Mouse (Mus musculus) heart, embryonic 14.5 days (tissue): ENCODE results near the gene Cep95. TPM values are rescaled to one million over a fixed set of nuclear protein-coding genes. Genes with fewer than 3 reads are reported as not detected.

ENCODE experiments used
- ATAC-seq: fragments of 200-750 bp; cut with Nextera tagmentation; 2 replicates; pipeline ENCODE4 v1.8.0; 2017; ENCODE audit warnings: low read depth, moderate TSS enrichment; ENCODE audit not compliant: insufficient number of reproducible peaks, insufficient read depth, low FRiP score
- H3K27ac ChIP-seq, 2 experiments: fragments of 200-500 bp in 1 of 2; fragments of 300-500 bp in 1 of 2; sonication (generic) in 1 of 2; replicated peaks in 1 of 2; 2 replicates each; pipeline ENCODE4 v1.5.1; 2012 to 2014; ENCODE audit warnings: low read depth in 2 of 2, low read length in 2 of 2, control low read depth in 1 of 2, mild to moderate bottlenecking in 1 of 2, mixed read lengths in 1 of 2; ENCODE audit not compliant: control insufficient read depth in 1 of 2, insufficient read depth in 1 of 2
- H3K27me3 ChIP-seq: fragments of 300-500 bp; sonication (generic); 2 replicates; pipeline ENCODE4 v1.6.1; 2014; ENCODE audit warnings: mild to moderate bottlenecking, low read length, control low read depth; ENCODE audit not compliant: control insufficient read depth, insufficient read depth
- H3K36me3 ChIP-seq: fragments of 300-500 bp; sonication (generic); 2 replicates; pipeline ENCODE4 v1.6.1; 2014; ENCODE audit warnings: mild to moderate bottlenecking, control low read depth, low read length, mixed read lengths; ENCODE audit not compliant: control insufficient read depth, insufficient read depth
- H3K4me1 ChIP-seq, 2 experiments: fragments of 200-500 bp in 1 of 2; fragments of 300-500 bp in 1 of 2; sonication (generic) in 1 of 2; 2 replicates each; pipeline ENCODE4 v1.6.1; 2012 to 2014; ENCODE audit warnings: low read length in 2 of 2, control low read depth in 1 of 2, mixed read lengths in 1 of 2; ENCODE audit not compliant: control insufficient read depth in 2 of 2, insufficient read depth in 2 of 2
- H3K4me2 ChIP-seq: fragments of 300-500 bp; sonication (generic); 2 replicates; pipeline ENCODE4 v1.6.1; 2014; ENCODE audit warnings: mild to moderate bottlenecking, low read length
- H3K4me3 ChIP-seq, 2 experiments: fragments of 200-500 bp in 1 of 2; fragments of 300-500 bp in 1 of 2; sonication (generic) in 1 of 2; 2 replicates each; pipeline ENCODE4 v1.5.1; 2012 to 2014; ENCODE audit warnings: low read length in 2 of 2, mild to moderate bottlenecking in 2 of 2, control low read depth in 1 of 2, low read depth in 1 of 2, moderate library complexity in 1 of 2; ENCODE audit not compliant: control insufficient read depth in 1 of 2, insufficient read depth in 1 of 2
- H3K9ac ChIP-seq: fragments of 300-500 bp; sonication (generic); 2 replicates; pipeline ENCODE4 v1.6.1; 2014; ENCODE audit warnings: mild to moderate bottlenecking, low read length
- H3K9me3 ChIP-seq: fragments of 300-500 bp; sonication (generic); 2 replicates; pipeline ENCODE4 v1.6.1; 2016; ENCODE audit warnings: low read length, control low read depth; ENCODE audit not compliant: control insufficient read depth
- WGBS: fragments of 180-500 bp; shearing (Covaris S2); extraction: QIAGEN DNeasy Blood & Tissue Kit; methylation state at CpG from one replicate; pipeline ENCODE4 v1.1.7; 2014; 5-methylcytosine and 5-hydroxymethylcytosine counted together
- polyA plus RNA-seq: library from polyadenylated mRNA; unstranded; fragments of >200 nt; fragmentation: Nextera tagmentation; extraction: Ambion mirVana; gene quantifications from 2 replicates; pipeline ENCODE4 v1.2.1, GENCODE M21; 2014

Cep95 gene
- polyA plus RNA-seq, 1 experiment from 2014 or later: 14.4 TPM

- Histone ChIP-seq H3K4me3 (no peak overlapping the region), H3K4me1 (peaks cover 26 to 39% of the 10 kb centered on the region in 2 experiments), H3K27me3 (no peaks in the 10 kb centered on the region), H3K36me3 (peaks cover 23% of the 10 kb centered on the region), H3K4me2 (0 out of 2 replicates have a peak overlapping the region, but pooled peaks have one; percentile 16), H3K9me3 (no peaks in the 10 kb centered on the region), H3K27ac (peak overlapping the region; percentile 92 to 93), H3K9ac (peak overlapping the region; percentile 46)
- peak; percentile 68 for ATAC-seq
- 6% methylated on average over 5 of the region's 5 CpGs for WGBS
These were observed 26.8 kb upstream of the Cep95 start for GRCm38 (mm10) chr11:106762139-106762799.

- no peaks in the 10 kb centered on the region for H3K27me3 ChIP-seq
- peak overlapping the region; percentile 92 to 93 for H3K27ac ChIP-seq
- WGBS: 56% methylated on average over 9 of the region's 9 CpGs
- peaks cover 22 to 35% of the 10 kb centered on the region in 2 experiments for H3K4me1 ChIP-seq
- H3K4me3 ChIP-seq: no peak overlapping the region
- H3K9ac ChIP-seq: peak overlapping the region; percentile 46
- H3K36me3 ChIP-seq: peaks cover 28% of the 10 kb centered on the region
- H3K9me3 ChIP-seq: peaks cover 4% of the 10 kb centered on the region; the same call in 1 of the 2 replicates
- 0 out of 2 replicates have a peak overlapping the region, but pooled peaks have one; percentile 16 for H3K4me2 ChIP-seq
- ATAC-seq: no peak
These were observed 26.3 kb upstream of the Cep95 start for GRCm38 (mm10) chr11:106762800-106763185.

- 88% methylated on average over 4 of the region's 4 CpGs for WGBS
- peaks cover 62% of the 10 kb centered on the region for H3K36me3 ChIP-seq
These were observed 22.4 kb upstream of the Cep95 start for GRCm38 (mm10) chr11:106766611-106767162.

GRCm38 (mm10) chr11:106767516-106767915 is 21.5 kb upstream of the Cep95 start:
- H3K9me3 ChIP-seq: peaks cover 6% of the 10 kb centered on the region; the same call in 1 of the 2 replicates
- peaks cover 70% of the 10 kb centered on the region for H3K36me3 ChIP-seq
- no peak overlapping the region for H3K4me2 ChIP-seq
- no peak for ATAC-seq
- peaks cover 10 to 19% of the 10 kb centered on the region in 2 experiments for H3K4me1 ChIP-seq
- H3K9ac ChIP-seq: no peak overlapping the region
- no peak overlapping the region for H3K4me3 ChIP-seq
- WGBS: 91% methylated on average over 4 of the region's 4 CpGs
- H3K27me3 ChIP-seq: no peaks in the 10 kb centered on the region
- no peak overlapping the region for H3K27ac ChIP-seq

More at GRCm38 (mm10) chr11:106766611-106767162, 22.4 kb upstream of the Cep95 start:
- Histone ChIP-seq H3K9ac (no peak overlapping the region), H3K27me3 (no peaks in the 10 kb centered on the region), H3K4me2 (no peak overlapping the region), H3K27ac (no peak overlapping the region), H3K4me3 (no peak overlapping the region), H3K9me3 (peaks cover 6% of the 10 kb centered on the region; the same call in 1 of the 2 replicates), H3K4me1 (peaks cover 15 to 27% of the 10 kb centered on the region in 2 experiments)
- no peak for ATAC-seq

GRCm38 (mm10) chr11:106770195-106770974 is 18.7 kb upstream of the Cep95 start:
- ATAC-seq: no peak
- H3K27me3 ChIP-seq: no peaks in the 10 kb centered on the region
- H3K9ac ChIP-seq: no peak overlapping the region
- H3K27ac ChIP-seq: no peak overlapping the region
- peaks cover 6% of the 10 kb centered on the region; the same call in 1 of the 2 replicates for H3K9me3 ChIP-seq
- H3K4me1 ChIP-seq: no peaks in the 10 kb centered on the region
- H3K4me2 ChIP-seq: no peak overlapping the region
- H3K4me3 ChIP-seq: no peak overlapping the region
- peaks cover 93% of the 10 kb centered on the region for H3K36me3 ChIP-seq
- WGBS: 93% methylated on average over 9 of the region's 9 CpGs

- H3K9ac ChIP-seq: no peak overlapping the region
- H3K4me1 ChIP-seq: peaks cover 0 to 7% of the 10 kb centered on the region in 2 experiments; a peak in 1 of 4 replicates
- no peak for ATAC-seq
- H3K27me3 ChIP-seq: no peaks in the 10 kb centered on the region
- WGBS: 93% methylated on average over 9 of the region's 9 CpGs
- H3K27ac ChIP-seq: no peak overlapping the region
- peaks cover 85% of the 10 kb centered on the region for H3K36me3 ChIP-seq
- no peak overlapping the region for H3K4me3 ChIP-seq
- H3K9me3 ChIP-seq: no peaks in the 10 kb centered on the region
- H3K4me2 ChIP-seq: no peak overlapping the region
These were observed 16.0 kb upstream of the Cep95 start for GRCm38 (mm10) chr11:106773061-106773460.

- WGBS: 93% methylated on average over 4 of the region's 4 CpGs
- no peaks in the 10 kb centered on the region for H3K9me3 ChIP-seq
- no peak overlapping the region for H3K9ac ChIP-seq
- H3K4me3 ChIP-seq: no peak overlapping the region
- H3K4me2 ChIP-seq: no peak overlapping the region
- peaks cover 0 to 13% of the 10 kb centered on the region in 2 experiments; a peak in 1 of 4 replicates for H3K4me1 ChIP-seq
- no peak for ATAC-seq
- no peaks in the 10 kb centered on the region for H3K27me3 ChIP-seq
- H3K27ac ChIP-seq: no peak overlapping the region
- peaks cover 75% of the 10 kb centered on the region for H3K36me3 ChIP-seq
These were observed 12.1 kb upstream of the Cep95 start for GRCm38 (mm10) chr11:106776960-106777359.
